Mouse (Mus musculus) C2C12 (cell line): ENCODE data around the gene Agap1.

Source experiments
- CTCF ChIP-seq: IDR thresholded peaks from one replicate; pipeline ENCODE4 v1.5.1; 2011; ENCODE audit not compliant: control insufficient read depth, insufficient read depth, insufficient read length
- MAX ChIP-seq: IDR thresholded peaks from one replicate; pipeline ENCODE4 v1.6.1; 2011; ENCODE audit warnings: mild to moderate bottlenecking, control low read depth
- MYOG ChIP-seq: IDR thresholded peaks from one replicate; pipeline ENCODE4 v1.6.1; 2011; ENCODE audit not compliant: control insufficient read depth, insufficient read length; ENCODE audit errors: extremely low read depth
- USF1 ChIP-seq: IDR thresholded peaks from one replicate; pipeline ENCODE4 v1.6.1; 2011; ENCODE audit warnings: low read depth, mild to moderate bottlenecking, control low read depth, moderate library complexity

DNA sequence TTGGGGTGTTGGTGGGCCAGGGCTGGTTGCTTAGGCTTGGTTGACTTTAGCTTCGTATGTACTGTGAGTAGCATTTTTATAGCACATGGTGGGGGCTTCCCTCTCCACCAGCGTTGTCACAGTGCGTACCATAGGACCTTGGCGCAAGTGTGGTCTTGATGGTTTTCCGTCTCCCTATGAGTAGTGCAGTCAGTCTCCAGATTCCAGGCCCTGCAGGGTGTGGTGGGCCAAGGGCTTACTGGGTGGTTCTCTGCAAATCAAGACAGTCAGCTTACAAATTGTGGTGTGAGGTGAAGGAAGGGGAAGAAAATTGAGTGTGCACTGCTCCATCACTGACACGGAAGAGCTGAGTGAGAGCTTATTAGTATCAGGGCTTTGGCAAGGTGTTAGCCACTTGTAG is 32.3 kb downstream of the Agap1 start:
- TF ChIP-seq CTCF (no peak), USF1 (no peak), MAX (no peak), MYOG (no peak)
